Mouse (Mus musculus): Measurements from ENCODE around the gene Zfp775. TPM values are rescaled to one million over a fixed set of nuclear protein-coding genes. Genes with fewer than 3 reads are reported as not detected.

The Zfp775 gene
- 6.2 and 7.4 TPM in 2 replicates for polyA plus RNA-seq (2015; fragmentation: Nextera tagmentation; extraction: Ambion mirVana)

GRCm38 (mm10) chr6:48601271-48602079 lies at the start of gene Zfp775:
Zfp775 (plus strand) TSS chr6:48602063.
- ATAC-seq (ENCODE audit: low read depth): peak; percentile 100
- Histone ChIP-seq H3K4me3 (ENCODE audit: low read length) (peak within 1 kb of the TSS; percentile 91), H3K9ac (ENCODE audit: low read length) (peak within 1 kb of the TSS; percentile 88), H3K27ac (ENCODE audit: low read length) (peak within 1 kb of the TSS; percentile 73), H3K27me3 (ENCODE audit: control insufficient read depth, insufficient read depth, low read depth, low read length) (no peaks in the 10 kb centered on the region), H3K36me3 (ENCODE audit: control insufficient read depth, insufficient read depth, low read length) (peaks cover 34% of the 10 kb centered on the region), H3K4me1 (replicated peaks; ENCODE audit: control insufficient read depth, insufficient read depth, low read length) (peaks cover 13% of the 10 kb centered on the region), H3K9me3 (ENCODE audit: control insufficient read depth, low read length) (peaks cover 15% of the 10 kb centered on the region), H3K4me2 (ENCODE audit: low read depth, low read length) (peak within 1 kb of the TSS; percentile 98)
- 5% methylated on average over 42 of the region's 42 CpGs for WGBS

DNA sequence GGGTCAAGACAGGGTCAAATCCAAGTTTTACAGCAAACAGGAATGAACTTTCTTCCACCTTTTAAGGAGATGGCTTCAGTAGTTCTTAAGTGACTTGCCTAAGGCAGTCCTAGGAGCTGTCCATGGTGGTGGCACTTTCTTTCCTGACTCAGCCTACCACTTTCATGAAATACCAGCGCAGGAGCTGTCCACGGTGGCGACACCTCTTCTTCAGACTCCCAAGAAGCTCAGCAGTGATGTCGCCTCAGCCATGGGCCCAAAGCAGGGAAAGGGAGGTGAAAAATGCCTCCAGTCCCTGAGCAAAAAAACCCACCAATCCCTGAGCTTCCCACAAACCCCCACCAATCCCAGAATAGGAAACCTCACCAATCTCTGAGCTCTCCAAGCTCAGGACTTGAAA lies 48.9 kb upstream of the Zfp775 start:
- 48% methylated on average over 4 of the region's 4 CpGs for WGBS
- H3K4me2 ChIP-seq (ENCODE audit: low read depth, low read length): no peak overlapping the region
- no peak for ATAC-seq (ENCODE audit: low read depth)

GRCm38 (mm10) chr6:48553819-48554218 lies 48.0 kb upstream of the Zfp775 start:
- no peak for ATAC-seq (ENCODE audit: low read depth)
- Histone ChIP-seq H3K9ac (ENCODE audit: low read length) (peak overlapping the region; percentile 66), H3K4me3 (ENCODE audit: low read length) (peak overlapping the region; percentile 58; the same call in 1 of the 2 replicates), H3K27ac (ENCODE audit: low read length) (peak overlapping the region; percentile 99), H3K9me3 (ENCODE audit: control insufficient read depth, low read length) (no peaks in the 10 kb centered on the region), H3K36me3 (ENCODE audit: control insufficient read depth, insufficient read depth, low read length) (no peaks in the 10 kb centered on the region), H3K4me1 (replicated peaks; ENCODE audit: control insufficient read depth, insufficient read depth, low read length) (peaks cover 5% of the 10 kb centered on the region; the same call in 1 of the 2 replicates), H3K4me2 (ENCODE audit: low read depth, low read length) (peak overlapping the region; percentile 70), H3K27me3 (ENCODE audit: control insufficient read depth, insufficient read depth, low read depth, low read length) (no peaks in the 10 kb centered on the region)
- 76% methylated on average over 4 of the region's 4 CpGs for WGBS

More for the DNA sequence above, 48.9 kb upstream of the Zfp775 start:
- no peaks in the 10 kb centered on the region for H3K9me3 ChIP-seq (ENCODE audit: control insufficient read depth, low read length)
- no peak overlapping the region for H3K4me3 ChIP-seq (ENCODE audit: low read length)
- H3K27ac ChIP-seq (ENCODE audit: low read length): no peak overlapping the region
- H3K4me1 ChIP-seq (replicated peaks; ENCODE audit: control insufficient read depth, insufficient read depth, low read length): peaks cover 5% of the 10 kb centered on the region; the same call in 1 of the 2 replicates
- H3K36me3 ChIP-seq (ENCODE audit: control insufficient read depth, insufficient read depth, low read length): no peaks in the 10 kb centered on the region
- H3K9ac ChIP-seq (ENCODE audit: low read length): no peak overlapping the region
- no peaks in the 10 kb centered on the region for H3K27me3 ChIP-seq (ENCODE audit: control insufficient read depth, insufficient read depth, low read depth, low read length)

DNA sequence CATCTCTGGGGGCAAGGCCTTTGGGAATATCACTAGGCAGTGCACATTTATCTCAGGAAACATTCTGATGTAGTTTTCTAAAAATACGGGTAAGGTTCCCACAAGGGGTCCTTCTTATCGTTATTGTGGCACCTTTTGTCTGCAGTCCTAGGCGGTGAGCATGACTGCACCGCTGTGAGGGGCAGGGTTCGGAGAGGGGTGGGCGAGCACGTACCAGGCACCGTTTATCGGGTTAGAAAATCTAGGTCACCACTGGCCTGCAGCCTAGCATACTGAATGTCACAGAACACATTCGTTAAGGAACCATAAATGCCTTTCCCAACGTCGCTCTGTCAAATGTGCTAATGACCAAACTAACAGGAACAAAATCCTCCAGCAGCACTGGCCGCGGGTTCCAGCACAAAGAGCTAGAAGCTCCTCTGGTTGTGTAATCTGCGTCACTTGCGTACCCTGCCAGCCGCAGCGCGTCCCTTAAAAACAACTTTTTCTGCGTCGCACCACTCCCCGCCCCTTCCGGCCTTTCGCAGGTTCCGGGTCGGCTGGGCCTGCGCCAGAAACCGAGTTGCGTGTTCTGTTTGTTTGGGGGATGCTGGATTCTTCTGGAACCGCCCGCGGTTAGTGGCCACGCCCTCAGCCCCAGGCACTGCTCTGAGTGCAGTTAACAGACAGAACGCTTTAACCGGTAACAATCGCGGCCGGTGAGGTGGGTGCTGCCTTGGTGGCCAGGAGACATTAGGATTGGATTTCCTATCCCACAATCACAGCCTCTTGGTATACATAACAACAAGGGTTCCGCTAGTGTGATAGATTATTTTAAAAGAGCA lies 47.4 kb upstream of the Zfp775 start, which contains the start of gene Lrrc61:
Gene Lrrc61 (plus strand): TSS at position 517 of the 824 bp plus-strand sequence.
- no peaks in the 10 kb centered on the region for H3K27me3 ChIP-seq (ENCODE audit: control insufficient read depth, insufficient read depth, low read depth, low read length)
- no peaks in the 10 kb centered on the region for H3K36me3 ChIP-seq (ENCODE audit: control insufficient read depth, insufficient read depth, low read length)
- peak within 1 kb of the TSS; percentile 58 for H3K4me3 ChIP-seq (ENCODE audit: low read length)
- no peaks in the 10 kb centered on the region for H3K9me3 ChIP-seq (ENCODE audit: control insufficient read depth, low read length)
- H3K4me2 ChIP-seq (ENCODE audit: low read depth, low read length): peak within 1 kb of the TSS; percentile 70
- H3K27ac ChIP-seq (ENCODE audit: low read length): peak within 1 kb of the TSS; percentile 99
- WGBS: under 1% methylated on average over 39 of the region's 39 CpGs
- H3K9ac ChIP-seq (ENCODE audit: low read length): peak within 1 kb of the TSS; percentile 66
- H3K4me1 ChIP-seq (replicated peaks; ENCODE audit: control insufficient read depth, insufficient read depth, low read length): peaks cover 5% of the 10 kb centered on the region; the same call in 1 of the 2 replicates
- ATAC-seq (ENCODE audit: low read depth): peak; percentile 95

- peak overlapping the region; percentile 66 for H3K9ac ChIP-seq (ENCODE audit: low read length)
- peaks cover 5% of the 10 kb centered on the region; the same call in 1 of the 2 replicates for H3K4me1 ChIP-seq (replicated peaks; ENCODE audit: control insufficient read depth, insufficient read depth, low read length)
- H3K4me2 ChIP-seq (ENCODE audit: low read depth, low read length): peak overlapping the region; percentile 70
- no peaks in the 10 kb centered on the region for H3K27me3 ChIP-seq (ENCODE audit: control insufficient read depth, insufficient read depth, low read depth, low read length)
- ATAC-seq (ENCODE audit: low read depth): peak; percentile 84
- no peaks in the 10 kb centered on the region for H3K36me3 ChIP-seq (ENCODE audit: control insufficient read depth, insufficient read depth, low read length)
- H3K27ac ChIP-seq (ENCODE audit: low read length): peak overlapping the region; percentile 99
- WGBS: 30% methylated on average over 13 of the region's 14 CpGs
- peak overlapping the region; percentile 58 for H3K4me3 ChIP-seq (ENCODE audit: low read length)
- no peaks in the 10 kb centered on the region for H3K9me3 ChIP-seq (ENCODE audit: control insufficient read depth, low read length)
Observed at GRCm38 (mm10) chr6:48555104-48555890, 46.6 kb upstream of the Zfp775 start.

DNA sequence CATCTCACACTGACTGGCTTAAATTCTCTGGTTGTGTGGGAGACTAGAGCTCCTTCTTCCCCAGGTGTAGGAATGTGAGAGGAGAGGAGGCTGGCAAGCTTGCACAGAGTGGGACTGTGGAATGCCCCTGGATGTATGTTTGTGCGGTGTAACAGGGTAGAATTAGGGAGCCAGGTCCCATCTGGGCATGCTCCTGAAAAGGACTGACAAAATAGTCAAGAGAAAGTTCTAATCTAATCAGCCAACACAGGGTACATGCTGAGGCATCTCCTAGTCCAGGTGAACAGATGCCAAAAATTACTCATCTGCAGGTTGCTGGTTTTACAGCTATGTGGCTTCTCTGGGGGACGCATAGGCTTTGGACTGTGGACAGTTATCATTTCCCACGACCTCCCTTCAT lies 45.9 kb upstream of the Zfp775 start:
- Histone ChIP-seq H3K36me3 (ENCODE audit: control insufficient read depth, insufficient read depth, low read length) (no peaks in the 10 kb centered on the region), H3K4me2 (ENCODE audit: low read depth, low read length) (no peak overlapping the region), H3K4me3 (ENCODE audit: low read length) (no peak overlapping the region), H3K9me3 (ENCODE audit: control insufficient read depth, low read length) (no peaks in the 10 kb centered on the region), H3K27ac (ENCODE audit: low read length) (no peak overlapping the region), H3K4me1 (replicated peaks; ENCODE audit: control insufficient read depth, insufficient read depth, low read length) (peaks cover 5% of the 10 kb centered on the region; the same call in 1 of the 2 replicates), H3K9ac (ENCODE audit: low read length) (no peak overlapping the region), H3K27me3 (ENCODE audit: control insufficient read depth, insufficient read depth, low read depth, low read length) (no peaks in the 10 kb centered on the region)
- WGBS: 85% methylated on average over 3 of the region's 3 CpGs
- no peak for ATAC-seq (ENCODE audit: low read depth)

DNA sequence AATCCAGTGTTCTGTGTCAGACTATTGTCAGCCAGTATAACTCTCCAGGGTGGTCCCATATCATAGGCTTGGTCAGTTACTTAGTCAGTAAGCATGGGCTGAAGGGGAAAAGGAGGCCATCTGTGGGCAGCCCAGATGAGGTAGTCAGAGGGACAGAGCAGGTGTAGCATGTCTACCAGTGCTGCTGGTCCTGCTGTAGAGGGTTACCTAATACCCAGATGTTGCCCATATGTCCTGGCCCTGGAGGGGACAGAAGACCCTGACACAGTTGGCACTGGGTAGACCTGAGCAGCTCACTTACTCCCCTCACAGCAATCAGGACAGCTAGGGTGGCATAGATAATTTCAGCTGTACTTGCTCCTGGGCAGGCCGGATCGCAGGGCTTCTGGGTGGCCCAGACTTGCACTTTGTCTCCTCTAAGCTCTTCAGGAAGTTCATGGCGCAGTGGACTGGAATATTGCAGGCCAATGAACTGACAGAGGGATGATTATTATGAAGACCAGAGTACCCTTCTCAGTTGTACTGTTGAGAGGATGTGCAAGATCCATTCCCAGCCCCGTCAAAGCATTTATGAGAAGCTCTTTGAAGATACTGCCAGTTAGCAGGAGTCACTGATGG lies 36.1 kb upstream of the Zfp775 start:
- Histone ChIP-seq H3K36me3 (ENCODE audit: control insufficient read depth, insufficient read depth, low read length) (no peaks in the 10 kb centered on the region), H3K27ac (ENCODE audit: low read length) (no peak overlapping the region), H3K9me3 (ENCODE audit: control insufficient read depth, low read length) (no peaks in the 10 kb centered on the region; the same call in 1 of the 2 replicates), H3K9ac (ENCODE audit: low read length) (no peak overlapping the region), H3K27me3 (ENCODE audit: control insufficient read depth, insufficient read depth, low read depth, low read length) (no peaks in the 10 kb centered on the region), H3K4me1 (replicated peaks; ENCODE audit: control insufficient read depth, insufficient read depth, low read length) (peaks cover 18% of the 10 kb centered on the region), H3K4me3 (ENCODE audit: low read length) (no peak overlapping the region), H3K4me2 (ENCODE audit: low read depth, low read length) (no peak overlapping the region)
- WGBS: 74% methylated on average over 4 of the region's 4 CpGs
- no peak for ATAC-seq (ENCODE audit: low read depth)

DNA sequence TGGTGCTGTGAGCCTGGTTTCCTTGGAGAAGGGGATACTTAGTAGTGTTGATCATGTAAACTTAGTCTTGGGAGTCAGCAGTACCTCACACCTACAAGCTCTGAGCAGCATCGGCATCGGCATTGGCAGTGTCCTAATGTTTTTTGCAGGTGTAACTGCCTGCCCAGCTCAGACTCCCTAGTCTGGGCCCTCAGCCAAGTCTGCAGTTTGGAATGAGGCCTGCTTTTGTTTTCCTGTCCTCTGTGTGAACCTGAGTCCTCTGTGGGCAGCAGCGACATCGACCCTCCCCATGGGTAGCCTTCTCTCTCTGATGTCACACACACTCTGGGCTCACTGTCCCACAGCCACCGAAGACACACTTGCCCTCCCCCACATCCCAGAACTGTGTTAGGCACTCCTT lies 35.6 kb upstream of the Zfp775 start:
- H3K9me3 ChIP-seq (ENCODE audit: control insufficient read depth, low read length): no peaks in the 10 kb centered on the region; the same call in 1 of the 2 replicates
- H3K27ac ChIP-seq (ENCODE audit: low read length): no peak overlapping the region
- H3K9ac ChIP-seq (ENCODE audit: low read length): no peak overlapping the region
- no peak overlapping the region for H3K4me2 ChIP-seq (ENCODE audit: low read depth, low read length)
- no peak overlapping the region for H3K4me3 ChIP-seq (ENCODE audit: low read length)
- peak; percentile 57 for ATAC-seq (ENCODE audit: low read depth)
- peaks cover 19% of the 10 kb centered on the region for H3K4me1 ChIP-seq (replicated peaks; ENCODE audit: control insufficient read depth, insufficient read depth, low read length)
- WGBS: 13% methylated on average over 5 of the region's 5 CpGs
- no peaks in the 10 kb centered on the region for H3K36me3 ChIP-seq (ENCODE audit: control insufficient read depth, insufficient read depth, low read length)
- no peaks in the 10 kb centered on the region for H3K27me3 ChIP-seq (ENCODE audit: control insufficient read depth, insufficient read depth, low read depth, low read length)
